In the genomic region with DNA sequence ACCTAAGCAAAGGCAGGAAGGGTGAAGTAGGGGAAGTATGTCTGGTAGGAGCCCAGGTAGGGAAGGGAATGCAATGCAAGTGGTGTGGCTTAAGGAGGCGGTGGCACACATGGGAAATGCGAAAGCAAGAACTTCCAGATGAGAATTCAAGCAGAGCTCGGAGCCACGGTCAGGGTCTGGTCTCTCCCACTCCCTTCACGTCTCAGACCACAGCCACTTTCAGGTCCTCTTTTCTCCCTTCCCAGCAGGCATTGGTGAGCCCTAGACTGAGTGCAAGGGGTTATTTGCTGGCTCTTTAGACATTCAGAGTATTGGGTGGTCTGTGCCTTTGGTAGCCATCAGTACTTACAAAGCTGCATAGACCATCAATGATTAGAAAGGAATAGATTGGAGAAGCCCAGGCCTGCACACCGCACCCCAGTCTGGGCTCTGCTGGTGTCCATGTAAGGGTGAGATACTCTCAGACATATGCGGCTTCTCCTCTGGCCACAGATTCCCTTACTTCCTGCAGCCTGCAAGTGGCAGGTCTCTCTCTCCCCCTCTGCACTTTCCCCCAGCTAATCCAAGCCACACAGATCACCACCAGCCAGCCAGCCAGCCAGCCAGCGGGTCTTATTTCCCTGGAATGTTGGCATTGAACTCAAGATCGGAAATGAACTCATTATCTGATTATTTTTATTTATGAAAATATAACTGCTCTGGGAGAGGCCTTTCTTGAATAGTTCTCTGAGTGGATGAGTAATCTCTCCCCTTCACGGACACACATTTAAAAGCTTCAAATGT, we compare ENCODE assay signal across 8 mouse cellular contexts.
DNase-seq lines count a peak whose midpoint lies in the region; ATAC-seq and TF ChIP-seq lines count a peak whose summit lies in the region.

No protein-coding gene starts in this region.

- DNase-seq in liver = no peak
- peak; percentile 41 to 67 for DNase-seq in kidney, postnatal 4 days
- no peak for DNase-seq in ovary, postnatal 10 days (ENCODE audit: low spot score)
- DNase-seq in cerebellum, postnatal 4 days (ENCODE audit: low spot score in 2 of 2) = no peak

- 45% methylated on average over 10 of the region's 10 CpGs for WGBS in liver, embryonic 16.5 days (ENCODE audit: insufficient replicate concordance)
- 55% methylated on average over 10 of the region's 10 CpGs for WGBS in embryonic facial prominence, embryonic 13.5 days
- WGBS in small intestine, adult 2 months = 74% methylated on average over 10 of the region's 10 CpGs

- no peaks in the 10 kb centered on the region for H3K4me1 ChIP-seq in liver, embryonic 16.5 days (ENCODE audit: control insufficient read depth, low read depth, low read length)
- peaks cover 41% of the 10 kb centered on the region for H3K4me1 ChIP-seq in embryonic facial prominence, embryonic 13.5 days
- no peaks in the 10 kb centered on the region; the same call in 1 of the 2 replicates for H3K4me1 ChIP-seq in small intestine, adult 2 months (ENCODE audit: control insufficient read depth, insufficient read depth, insufficient read length, low read length)

- H3K9ac ChIP-seq in liver, embryonic 16.5 days (ENCODE audit: low read depth, low read length) = no peak overlapping the region
- no peak overlapping the region for H3K9ac ChIP-seq in embryonic facial prominence, embryonic 13.5 days

- no peaks in the 10 kb centered on the region for H3K27me3 ChIP-seq in liver, embryonic 16.5 days (ENCODE audit: control insufficient read depth, insufficient read depth, low read depth, low read length)
- no peaks in the 10 kb centered on the region for H3K27me3 ChIP-seq in embryonic facial prominence, embryonic 13.5 days
- H3K27me3 ChIP-seq in small intestine, adult 2 months (ENCODE audit: control insufficient read depth, insufficient read depth, low read length) = no peaks in the 10 kb centered on the region

- no peak overlapping the region for H3K27ac ChIP-seq in liver, embryonic 16.5 days (ENCODE audit: low read length)
- peak overlapping the region; percentile 69 for H3K27ac ChIP-seq in embryonic facial prominence, embryonic 13.5 days
- peak overlapping the region; percentile 20; the same call in 1 of the 2 replicates for H3K27ac ChIP-seq in small intestine, adult 2 months (ENCODE audit: insufficient read depth, low read depth, low read length)

- TF ChIP-seq POLR2A in small intestine, adult 2 months (IDR thresholded peaks at IDR 0.05; ENCODE audit: low read depth, low read length) = no peak

- TF ChIP-seq CTCF in small intestine, adult 2 months (IDR thresholded peaks at IDR 0.05; ENCODE audit: extremely low read depth, insufficient read length, insufficient replicate concordance, low read depth, low read length) = no peak

- no peak overlapping the region for H3K4me2 ChIP-seq in liver, embryonic 16.5 days (ENCODE audit: low read depth, low read length)
- H3K4me2 ChIP-seq in embryonic facial prominence, embryonic 13.5 days = no peak overlapping the region

- 0 out of 2 replicates have a peak, but pooled peaks have one; percentile 19 for ATAC-seq in liver, embryonic 16.5 days (ENCODE audit: low read depth)
- peak; percentile 40; the same call in 1 of the 2 replicates for ATAC-seq in embryonic facial prominence, embryonic 13.5 days (ENCODE audit: insufficient number of reproducible peaks, insufficient read depth, low FRiP score, low TSS enrichment, low read depth)
- no peak for ATAC-seq in erythroblast, adult 5-6 weeks (replicated peaks; ENCODE audit: low FRiP score, poor library complexity, severe bottlenecking)

- no peaks in the 10 kb centered on the region for H3K9me3 ChIP-seq in liver, embryonic 16.5 days (replicated peaks; ENCODE audit: control insufficient read depth, low read length)
- no peaks in the 10 kb centered on the region for H3K9me3 ChIP-seq in embryonic facial prominence, embryonic 13.5 days

- H3K36me3 ChIP-seq in liver, embryonic 16.5 days (ENCODE audit: control insufficient read depth, insufficient read depth) = no peaks in the 10 kb centered on the region
- H3K36me3 ChIP-seq in embryonic facial prominence, embryonic 13.5 days = no peaks in the 10 kb centered on the region
- no peaks in the 10 kb centered on the region for H3K36me3 ChIP-seq in small intestine, adult 2 months (ENCODE audit: control insufficient read depth, insufficient read depth, low read length)

- H3K4me3 ChIP-seq in liver, embryonic 16.5 days (ENCODE audit: low read depth, low read length) = no peak overlapping the region
- H3K4me3 ChIP-seq in embryonic facial prominence, embryonic 13.5 days = no peak overlapping the region
- no peak overlapping the region for H3K4me3 ChIP-seq in small intestine, adult 2 months (ENCODE audit: low read depth, low read length)

Comparison
In these comparisons a context has a peak if more than half of its experiments do, and no peak if none do; other contexts are left out.
1. DNase-seq: peak in kidney, postnatal 4 days (2 of 2); none in liver (single experiment), ovary, postnatal 10 days (single experiment) and cerebellum, postnatal 4 days (0 of 2).